Mouse (Mus musculus) intestine, embryonic 15.5 days (tissue): Measurements from ENCODE around the gene Pcolce. TPM values are rescaled to one million over a fixed set of nuclear protein-coding genes. Genes with fewer than 3 reads are reported as not detected.

Source experiments
- ATAC-seq: fragments of 200-750 bp; cut with Nextera tagmentation; 2 replicates; pipeline ENCODE4 v1.8.0; 2017; ENCODE audit warnings: moderate TSS enrichment, moderate library complexity
- H3K27ac ChIP-seq: fragments of 300-500 bp; sonication (generic); 2 replicates; pipeline ENCODE4 v1.5.1; 2015; ENCODE audit warnings: mild to moderate bottlenecking, inconsistent platforms
- H3K27me3 ChIP-seq: fragments of 300-500 bp; sonication (generic); replicated peaks from 2 replicates; pipeline ENCODE4 v1.6.1; 2015; ENCODE audit warnings: inconsistent platforms
- H3K36me3 ChIP-seq: fragments of 300-500 bp; sonication (generic); 2 replicates; pipeline ENCODE4 v1.6.1; 2015; ENCODE audit warnings: inconsistent platforms
- H3K4me1 ChIP-seq: fragments of 300-500 bp; sonication (generic); replicated peaks from 2 replicates; pipeline ENCODE4 v1.6.1; 2015; ENCODE audit warnings: inconsistent platforms
- H3K4me2 ChIP-seq: fragments of 300-500 bp; sonication (generic); replicated peaks from 2 replicates; pipeline ENCODE4 v1.6.1; 2015; ENCODE audit warnings: mild to moderate bottlenecking, inconsistent platforms
- H3K4me3 ChIP-seq: fragments of 300-500 bp; sonication (generic); replicated peaks from 2 replicates; pipeline ENCODE4 v1.5.1; 2015; ENCODE audit warnings: inconsistent platforms
- H3K9ac ChIP-seq: fragments of 300-500 bp; sonication (generic); 2 replicates; pipeline ENCODE4 v1.6.1; 2015; ENCODE audit warnings: inconsistent platforms
- H3K9me3 ChIP-seq: fragments of 300-500 bp; sonication (generic); 2 replicates; pipeline ENCODE4 v1.6.1; 2016; ENCODE audit warnings: inconsistent platforms
- WGBS: fragments of 180-500 bp; shearing (Covaris S2); methylation state at CpG from one replicate; pipeline ENCODE4 v1.1.7; 2015; 5-methylcytosine and 5-hydroxymethylcytosine counted together
- polyA plus RNA-seq: library from polyadenylated mRNA; unstranded; fragments of >200 nt; fragmentation: Nextera tagmentation; extraction: Ambion mirVana; gene quantifications from 2 replicates; pipeline ENCODE4 v1.2.1, GENCODE M21; 2015

Pcolce gene
- polyA plus RNA-seq, 1 experiment from 2014 or later, result 109 TPM

DNA sequence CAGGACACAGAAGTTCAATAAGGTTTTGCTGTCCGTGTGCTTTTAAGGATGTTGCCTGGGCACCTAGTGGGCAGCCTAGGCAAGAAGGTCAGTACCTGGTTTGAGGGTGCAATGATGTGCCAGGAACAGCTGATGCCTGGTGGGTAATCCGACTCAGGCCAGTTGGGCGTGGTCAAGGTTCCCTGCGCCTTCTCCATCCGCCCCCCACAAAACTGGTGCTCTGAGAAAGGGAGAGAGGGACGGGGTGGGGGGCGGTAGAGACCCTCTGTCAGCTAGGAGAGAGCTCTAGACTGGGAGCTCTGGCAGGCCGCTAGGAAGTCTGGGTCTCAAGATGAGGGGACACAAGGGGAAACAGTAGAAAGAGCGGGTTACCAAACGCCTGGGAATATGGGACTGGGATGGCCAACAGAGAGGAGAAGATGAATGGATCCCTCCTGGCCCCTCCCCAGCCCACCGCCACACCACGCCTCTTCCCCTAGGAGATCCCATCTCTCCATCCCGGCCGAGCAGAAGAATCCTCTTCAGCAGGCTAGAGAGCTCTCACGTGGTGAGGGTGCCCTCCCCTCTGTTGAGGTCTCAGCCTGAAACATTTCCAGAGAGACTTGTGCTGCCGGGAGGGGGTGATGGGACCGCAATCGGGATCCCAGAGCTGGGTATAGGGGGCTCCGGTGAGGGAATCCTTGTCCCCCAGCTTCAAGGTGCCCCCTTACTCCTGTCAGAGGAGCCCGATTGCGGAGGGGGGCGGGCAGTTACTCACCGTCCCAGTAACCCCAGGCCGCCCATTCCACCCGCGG lies 5.5 kb downstream of the Pcolce start:
- WGBS, result 27% methylated on average over 26 of the region's 26 CpGs
- H3K36me3 ChIP-seq, result 0 out of 2 replicates have a peak, but pooled peaks cover 8% of the 10 kb centered on the region
- no peak for ATAC-seq
- peak overlapping the region; percentile 51 for H3K4me2 ChIP-seq
- H3K27ac ChIP-seq, result no peak overlapping the region
- peak overlapping the region; percentile 28; the same call in 1 of the 2 replicates for H3K9ac ChIP-seq
- peak overlapping the region; percentile 14 for H3K4me3 ChIP-seq
- H3K4me1 ChIP-seq, result peaks cover 48% of the 10 kb centered on the region
- H3K9me3 ChIP-seq, result no peaks in the 10 kb centered on the region
- H3K27me3 ChIP-seq, result no peaks in the 10 kb centered on the region

DNA sequence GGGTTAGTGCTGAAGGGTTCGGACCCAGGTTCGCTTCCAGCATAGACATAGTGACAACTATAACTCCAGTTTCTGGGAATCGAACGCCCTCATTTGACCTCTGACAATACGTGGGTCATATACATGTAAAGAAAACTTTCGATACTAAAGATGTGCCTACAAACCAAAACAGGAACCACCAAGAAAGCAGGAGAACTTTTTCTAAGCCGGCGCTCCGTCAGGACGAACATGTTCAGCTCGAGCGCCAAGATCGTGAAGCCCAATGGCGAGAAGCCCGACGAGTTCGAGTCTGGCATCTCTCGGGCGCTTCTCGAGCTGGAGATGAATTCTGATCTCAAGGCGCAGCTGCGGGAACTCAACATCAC lies 12.2 kb downstream of the Pcolce start:
- no peak; the same call in 1 of the 2 replicates for ATAC-seq
- Histone ChIP-seq H3K4me2 (peak overlapping the region; percentile 63), H3K9ac (peak overlapping the region; percentile 65), H3K4me3 (peak overlapping the region; percentile 66), H3K36me3 (0 out of 2 replicates have a peak, but pooled peaks cover 6% of the 10 kb centered on the region), H3K27ac (peak overlapping the region; percentile 65), H3K4me1 (peaks cover 20% of the 10 kb centered on the region), H3K27me3 (no peaks in the 10 kb centered on the region), H3K9me3 (no peaks in the 10 kb centered on the region)
- WGBS, result 0% methylated on average over 22 of the region's 22 CpGs

DNA sequence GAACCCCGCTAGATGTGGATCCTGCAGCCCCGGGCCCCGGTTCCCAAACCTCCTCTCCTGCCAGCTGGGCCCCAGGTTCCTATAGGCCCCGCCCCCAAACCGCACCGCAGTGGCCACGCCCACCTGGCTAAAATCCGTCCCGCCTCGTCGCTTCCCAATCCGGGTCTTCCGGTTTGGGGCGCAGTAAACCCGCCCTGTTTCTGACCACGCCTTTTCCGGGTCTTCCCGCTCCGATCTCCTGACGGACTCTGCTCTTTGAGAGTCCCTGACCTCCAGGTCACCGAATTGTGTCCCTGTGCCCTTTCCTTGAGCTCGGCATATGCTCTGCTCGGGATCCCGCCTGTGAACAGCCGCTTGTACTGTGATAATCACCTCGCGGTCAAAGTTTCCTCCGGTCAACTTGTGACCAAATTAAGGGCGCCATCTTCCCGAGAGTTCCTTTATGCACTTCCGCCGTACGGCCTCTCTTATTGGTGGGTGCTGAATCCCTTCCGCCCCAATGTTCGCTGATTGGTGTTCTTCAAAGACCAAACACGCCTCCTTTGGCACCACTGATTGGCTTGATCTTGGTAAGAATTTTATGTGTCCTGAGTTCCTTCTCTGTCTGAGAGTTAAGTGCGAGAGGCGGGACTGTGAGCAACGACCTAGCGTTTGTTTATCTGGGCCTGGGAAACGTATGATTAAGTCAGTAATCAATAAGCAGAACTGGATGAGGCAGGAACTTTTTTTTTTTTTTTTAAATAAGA lies 12.8 kb downstream of the Pcolce start, which contains the start of gene Mospd3:
Gene Mospd3 (minus strand): TSS at position 440 of the 746 bp plus-strand sequence.
- peak; percentile 96 for ATAC-seq
- WGBS, result 0% methylated on average over 41 of the region's 41 CpGs
- H3K9ac ChIP-seq, result peak within 1 kb of the TSS; percentile 86
- peaks cover 20% of the 10 kb centered on the region for H3K4me1 ChIP-seq
- peak within 1 kb of the TSS; percentile 85 for H3K27ac ChIP-seq
- H3K27me3 ChIP-seq, result no peaks in the 10 kb centered on the region
- peak within 1 kb of the TSS; percentile 93 for H3K4me2 ChIP-seq
- no peaks in the 10 kb centered on the region for H3K9me3 ChIP-seq
- 0 out of 2 replicates have a peak, but pooled peaks cover under 1% of the 10 kb centered on the region for H3K36me3 ChIP-seq
- H3K4me3 ChIP-seq, result peak within 1 kb of the TSS; percentile 66

DNA sequence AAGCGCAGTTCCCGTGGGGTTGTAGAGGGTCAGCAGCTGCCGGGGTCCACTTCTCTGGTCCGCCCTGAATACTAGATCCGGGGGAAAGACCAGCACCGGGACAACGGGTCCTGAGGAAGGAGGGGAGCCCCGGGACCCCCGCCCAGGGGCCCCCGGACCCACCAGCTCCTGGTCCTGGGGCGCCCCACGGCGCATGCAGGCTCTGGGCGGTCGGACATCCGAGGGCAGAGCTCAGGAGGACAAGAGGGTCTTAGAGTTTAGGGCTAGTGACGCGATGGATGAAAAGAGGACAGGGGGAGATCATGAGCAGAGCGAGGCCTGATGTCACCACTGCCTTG lies 13.3 kb downstream of the Pcolce start:
- no peaks in the 10 kb centered on the region for H3K36me3 ChIP-seq
- H3K4me1 ChIP-seq, result peaks cover 20% of the 10 kb centered on the region
- H3K9ac ChIP-seq, result peak overlapping the region; percentile 86
- H3K27ac ChIP-seq, result peak overlapping the region; percentile 66
- peak overlapping the region; percentile 93 for H3K4me2 ChIP-seq
- peak; percentile 58 for ATAC-seq
- no peaks in the 10 kb centered on the region for H3K27me3 ChIP-seq
- H3K9me3 ChIP-seq, result no peaks in the 10 kb centered on the region
- 1% methylated on average over 19 of the region's 19 CpGs for WGBS
- peak overlapping the region; percentile 66 for H3K4me3 ChIP-seq

DNA sequence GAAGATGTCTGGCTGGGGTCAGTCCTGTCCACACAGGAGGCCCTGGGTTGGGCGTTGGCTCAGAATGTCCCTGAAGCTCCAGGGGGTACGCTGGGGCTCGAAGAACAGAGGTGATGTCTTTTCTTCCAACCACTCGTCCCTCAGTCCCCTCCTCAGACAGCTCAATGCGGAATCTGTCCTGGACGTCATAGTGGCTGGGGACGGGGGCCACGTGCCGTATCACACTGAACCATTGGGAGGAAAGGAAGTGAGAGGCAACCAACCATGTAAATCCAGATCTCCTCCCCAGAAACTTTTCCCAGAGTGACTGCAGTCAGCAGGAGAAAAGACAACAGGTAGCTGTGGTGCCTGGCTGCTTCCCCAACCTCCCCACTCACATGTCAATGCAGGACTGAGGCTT lies 14.0 kb downstream of the Pcolce start:
- Histone ChIP-seq H3K4me2 (peak overlapping the region; percentile 93), H3K27me3 (no peaks in the 10 kb centered on the region), H3K9me3 (no peaks in the 10 kb centered on the region), H3K27ac (peak overlapping the region; percentile 66), H3K4me3 (peak overlapping the region; percentile 66), H3K4me1 (peaks cover 20% of the 10 kb centered on the region), H3K36me3 (no peaks in the 10 kb centered on the region), H3K9ac (peak overlapping the region; percentile 86)
- ATAC-seq, result no peak
- 72% methylated on average over 9 of the region's 9 CpGs for WGBS

DNA sequence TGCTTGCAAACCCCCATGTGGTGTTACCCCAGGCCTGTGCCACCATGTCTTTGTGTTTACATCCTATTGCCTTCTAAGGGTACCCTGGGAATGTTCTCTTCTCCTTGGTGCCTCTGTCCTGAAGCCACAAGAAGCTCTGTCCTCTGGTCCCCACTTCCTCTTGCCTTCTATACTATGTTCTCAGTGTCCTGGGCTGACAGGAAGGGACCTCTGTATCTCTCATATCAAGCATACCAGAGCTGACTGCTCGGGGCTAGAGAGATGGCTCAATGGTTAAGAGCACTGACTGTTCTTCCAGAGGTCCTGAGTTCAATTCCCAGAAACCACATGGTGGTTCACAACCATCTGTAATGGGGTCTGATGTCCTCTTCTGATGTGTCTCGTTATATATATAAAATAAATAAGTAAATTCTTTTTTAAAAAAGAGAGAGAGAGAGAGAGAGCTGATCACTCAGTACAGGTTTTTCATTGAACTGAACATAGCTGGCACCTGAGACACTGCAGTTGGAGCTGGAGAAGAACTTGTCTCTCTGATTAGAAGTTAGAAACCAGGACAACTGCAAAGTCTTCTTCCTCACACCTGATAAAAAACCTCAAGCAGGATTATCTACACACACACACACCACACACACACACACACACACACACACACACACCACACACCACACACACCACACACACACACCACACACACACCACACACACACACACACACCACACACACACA lies 15.3 kb downstream of the Pcolce start:
- no peak overlapping the region for H3K4me2 ChIP-seq
- H3K36me3 ChIP-seq, result no peaks in the 10 kb centered on the region
- H3K27me3 ChIP-seq, result no peaks in the 10 kb centered on the region
- WGBS, result 87% methylated on average over 2 of the region's 2 CpGs
- H3K27ac ChIP-seq, result no peak overlapping the region
- peaks cover 17% of the 10 kb centered on the region for H3K4me1 ChIP-seq
- H3K4me3 ChIP-seq, result no peak overlapping the region
- no peak for ATAC-seq
- no peaks in the 10 kb centered on the region for H3K9me3 ChIP-seq
- H3K9ac ChIP-seq, result no peak overlapping the region

DNA sequence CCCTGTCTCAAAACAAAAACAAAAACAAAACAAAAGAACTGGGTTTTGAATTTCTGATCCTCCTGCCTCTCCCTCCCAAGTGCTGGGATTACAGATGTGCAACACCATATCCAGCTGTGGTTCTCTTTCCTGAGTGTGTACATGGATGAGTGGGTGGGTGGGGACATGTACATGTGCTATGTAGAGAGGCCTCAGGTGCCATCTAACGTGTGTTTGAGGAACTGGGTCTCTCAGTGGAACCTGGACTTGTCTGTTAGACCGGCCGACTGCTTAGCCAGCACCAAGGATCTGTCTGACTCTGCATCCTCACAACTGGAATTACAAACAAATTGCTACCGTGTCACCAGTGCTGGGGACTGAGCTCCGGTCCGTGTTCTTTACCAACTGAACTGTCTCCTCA lies 16.0 kb downstream of the Pcolce start:
- Histone ChIP-seq H3K36me3 (no peaks in the 10 kb centered on the region), H3K4me3 (no peak overlapping the region), H3K4me1 (peaks cover 16% of the 10 kb centered on the region), H3K27ac (no peak overlapping the region), H3K27me3 (no peaks in the 10 kb centered on the region), H3K4me2 (no peak overlapping the region), H3K9ac (no peak overlapping the region), H3K9me3 (no peaks in the 10 kb centered on the region)
- 90% methylated on average over 6 of the region's 6 CpGs for WGBS
- ATAC-seq, result no peak

DNA sequence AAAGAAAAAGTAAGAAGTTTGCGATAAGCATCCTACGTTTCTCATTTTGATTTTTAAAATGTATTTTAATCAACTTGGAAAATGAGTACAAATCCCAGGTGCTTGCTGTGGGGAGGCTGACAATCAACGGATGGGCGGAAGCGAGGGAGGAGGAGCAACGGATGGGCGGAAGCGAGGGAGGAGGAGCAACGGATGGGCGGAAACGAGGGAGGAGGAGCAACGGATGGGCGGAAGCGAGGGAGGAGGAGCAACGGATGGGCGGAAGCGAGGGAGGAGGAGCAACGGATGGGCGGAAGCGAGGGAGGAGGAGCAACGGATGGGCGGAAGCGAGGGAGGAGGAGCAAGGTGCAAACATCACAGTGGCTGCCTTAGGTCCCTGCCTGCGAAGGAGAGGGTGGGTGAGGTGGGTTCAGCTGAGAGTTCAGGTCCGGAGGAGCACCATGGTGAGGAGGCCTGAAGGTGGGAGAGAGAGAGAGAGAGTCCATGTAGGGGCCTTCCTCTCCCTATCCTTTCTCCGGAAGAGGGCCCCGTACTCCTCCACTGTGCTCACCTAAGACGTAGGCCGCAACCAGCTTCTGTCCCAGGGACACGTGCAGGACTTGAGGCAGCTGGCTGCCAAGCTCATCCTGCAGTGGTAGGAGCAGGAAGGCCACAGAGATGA lies 16.9 kb downstream of the Pcolce start:
- Histone ChIP-seq H3K9me3 (no peaks in the 10 kb centered on the region), H3K4me3 (peak overlapping the region; percentile 15; the same call in 1 of the 2 replicates), H3K27me3 (no peaks in the 10 kb centered on the region), H3K4me1 (peaks cover 12% of the 10 kb centered on the region), H3K9ac (no peak overlapping the region), H3K27ac (no peak overlapping the region), H3K4me2 (peak overlapping the region; percentile 40), H3K36me3 (no peaks in the 10 kb centered on the region)
- 26% methylated on average over 25 of the region's 30 CpGs for WGBS
- ATAC-seq, result no peak

DNA sequence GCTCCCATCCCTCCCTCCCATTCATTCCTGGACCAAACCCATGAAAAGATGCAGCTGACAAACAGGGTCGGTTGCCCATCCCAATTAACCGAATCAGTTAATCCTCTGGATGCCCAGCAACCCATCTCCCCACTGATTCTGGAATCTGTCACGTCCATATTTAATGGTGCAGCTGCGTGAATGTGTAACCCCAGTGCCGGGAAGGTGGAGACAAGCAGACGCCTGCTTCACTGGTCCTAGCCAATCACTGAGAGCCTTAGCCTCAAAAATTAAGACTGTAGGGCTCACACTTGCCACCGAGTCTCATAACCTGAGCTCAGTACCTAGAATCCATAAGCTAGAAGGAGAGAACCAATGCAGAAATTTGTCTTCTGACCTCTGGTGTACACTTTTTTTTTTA lies 17.7 kb downstream of the Pcolce start:
- no peak for ATAC-seq
- no peaks in the 10 kb centered on the region for H3K36me3 ChIP-seq
- H3K27ac ChIP-seq, result no peak overlapping the region
- H3K4me1 ChIP-seq, result peaks cover 12% of the 10 kb centered on the region
- H3K9me3 ChIP-seq, result no peaks in the 10 kb centered on the region
- no peak overlapping the region for H3K9ac ChIP-seq
- H3K4me2 ChIP-seq, result no peak overlapping the region
- no peak overlapping the region for H3K4me3 ChIP-seq
- WGBS, result 79% methylated on average over 7 of the region's 7 CpGs
- H3K27me3 ChIP-seq, result no peaks in the 10 kb centered on the region

DNA sequence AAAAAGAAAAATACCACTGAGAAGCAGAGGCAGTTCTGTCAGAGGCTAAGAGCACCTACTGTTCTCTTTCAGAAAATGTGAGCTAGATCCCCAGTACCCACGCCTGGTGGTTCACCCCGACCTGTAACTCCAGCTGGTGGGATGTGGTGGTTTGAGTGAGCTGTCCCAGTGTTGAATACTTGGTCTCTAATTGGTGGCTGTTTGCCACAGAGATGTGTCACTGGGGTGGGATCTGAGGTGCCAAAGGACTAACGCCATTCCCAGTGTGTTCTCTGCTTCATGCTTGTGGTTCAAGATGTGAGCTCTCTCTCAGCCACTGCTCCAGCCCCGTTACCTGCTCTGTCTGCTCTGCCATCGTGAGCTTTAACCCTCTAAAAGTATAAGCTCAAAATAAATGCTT lies 23.1 kb downstream of the Pcolce start:
- Histone ChIP-seq H3K4me2 (no peak overlapping the region), H3K27ac (no peak overlapping the region), H3K27me3 (no peaks in the 10 kb centered on the region), H3K4me3 (no peak overlapping the region), H3K36me3 (no peaks in the 10 kb centered on the region), H3K9me3 (no peaks in the 10 kb centered on the region), H3K9ac (no peak overlapping the region), H3K4me1 (no peaks in the 10 kb centered on the region)
- ATAC-seq, result no peak
- WGBS, result 81% methylated on average over 5 of the region's 5 CpGs

DNA sequence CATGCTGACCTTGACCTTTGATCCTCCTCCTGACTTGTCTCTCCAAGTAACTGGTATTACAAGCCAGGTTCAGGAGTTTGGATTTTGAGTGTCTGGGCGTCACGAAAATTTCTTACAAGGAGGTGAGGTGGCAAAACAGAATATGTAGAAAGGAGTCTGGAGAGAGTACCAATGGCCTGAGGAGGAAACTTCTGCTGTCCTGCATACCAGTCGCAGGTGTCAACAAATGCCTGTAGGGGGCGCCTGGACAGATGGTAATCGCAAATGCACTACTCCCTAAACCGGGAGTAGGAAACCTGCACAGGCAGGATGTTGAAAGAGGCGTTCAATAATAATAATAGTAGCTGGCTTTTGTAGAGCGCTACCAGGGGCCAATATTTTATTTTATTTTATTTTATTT lies 28.6 kb downstream of the Pcolce start:
- H3K27ac ChIP-seq, result no peak overlapping the region
- 27% methylated on average over 8 of the region's 8 CpGs for WGBS
- no peaks in the 10 kb centered on the region; the same call in 1 of the 2 replicates for H3K4me1 ChIP-seq
- no peak for ATAC-seq
- no peak overlapping the region for H3K9ac ChIP-seq
- no peak overlapping the region for H3K4me3 ChIP-seq
- H3K36me3 ChIP-seq, result no peaks in the 10 kb centered on the region
- peaks cover 14% of the 10 kb centered on the region for H3K27me3 ChIP-seq
- H3K4me2 ChIP-seq, result no peak overlapping the region
- H3K9me3 ChIP-seq, result no peaks in the 10 kb centered on the region
